Mouse (Mus musculus) olfactory bulb, adult 2 months (tissue): Measurements from ENCODE around the gene Arl15.

Experiments used
- CTCF ChIP-seq: fragments of 200-500 bp; IDR thresholded peaks from 2 replicates; pipeline ENCODE4 v1.5.1; 2012; ENCODE audit warnings: low read depth, mild to moderate bottlenecking, low read length, moderate library complexity; ENCODE audit not compliant: insufficient read depth
- POLR2A ChIP-seq: fragments of 200-500 bp; IDR thresholded peaks from 2 replicates; pipeline ENCODE4 v1.6.1; 2012; ENCODE audit warnings: mild to moderate bottlenecking, low read depth, low read length, moderate library complexity; ENCODE audit not compliant: insufficient read depth

- TF ChIP-seq POLR2A (no peak), CTCF (no peak)
These were observed 102.4 kb downstream of the Arl15 start for GRCm38 (mm10) chr13:113896684-113897083.
